In the genomic region with DNA sequence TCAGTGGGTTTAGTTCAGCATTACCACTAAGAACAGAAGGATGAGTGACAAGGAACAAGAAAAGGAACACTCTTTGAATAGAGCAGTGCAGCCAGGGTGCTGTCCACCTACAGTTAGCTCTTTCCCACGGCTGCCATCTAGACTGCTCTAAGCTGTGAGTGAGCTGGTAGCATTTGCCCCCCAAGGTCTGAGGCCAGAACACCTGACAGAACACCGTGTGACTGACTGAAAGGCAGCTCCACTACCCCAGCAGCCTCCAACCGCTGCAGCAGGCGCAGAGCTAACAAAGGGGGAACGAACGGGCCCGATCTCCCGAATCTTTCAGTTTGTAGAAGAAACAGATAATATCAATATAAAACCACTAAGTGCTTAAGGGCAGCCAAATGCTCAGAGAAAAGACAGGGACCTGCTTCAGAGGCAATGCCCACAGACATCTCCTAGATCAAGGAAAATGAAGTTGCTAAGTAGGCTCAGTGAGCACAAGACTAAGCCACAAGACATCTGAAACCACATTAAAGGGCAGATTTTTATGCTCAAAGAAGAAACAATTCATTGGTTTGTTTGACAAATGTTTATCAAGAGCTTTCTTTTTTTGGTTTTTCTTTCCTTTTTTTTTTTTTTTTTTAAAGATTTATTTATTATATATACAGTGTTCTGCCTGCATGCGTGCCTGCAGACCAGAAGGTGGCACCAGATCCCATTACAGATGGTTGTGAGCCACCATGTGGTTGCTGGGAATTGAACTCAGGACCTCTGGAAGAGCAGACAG, we compare ENCODE assay signal across 1 mouse cellular context.
TF ChIP-seq lines count a peak whose summit lies in the region.

No protein-coding gene starts in this region.

TF ChIP-seq in MEL, 35 proteins besides CTCF, POLR2A, EP300 and RAD21 (continued from another document):
- TF ChIP-seq NRF1 (IDR thresholded peaks at IDR 0.05; ENCODE audit: insufficient read depth, low read depth, low read length, poor library complexity, severe bottlenecking) (no peak), ZKSCAN1 (IDR thresholded peaks at IDR 0.05; ENCODE audit: low read depth, low read length) (no peak), ZMIZ1 (IDR thresholded peaks at IDR 0.05; ENCODE audit: low read depth, low read length) (no peak), JUND (IDR thresholded peaks at IDR 0.05; ENCODE audit: low read depth, low read length) (no peak)
